8 mouse cellular contexts compared by ENCODE assay signal in the genomic region with DNA sequence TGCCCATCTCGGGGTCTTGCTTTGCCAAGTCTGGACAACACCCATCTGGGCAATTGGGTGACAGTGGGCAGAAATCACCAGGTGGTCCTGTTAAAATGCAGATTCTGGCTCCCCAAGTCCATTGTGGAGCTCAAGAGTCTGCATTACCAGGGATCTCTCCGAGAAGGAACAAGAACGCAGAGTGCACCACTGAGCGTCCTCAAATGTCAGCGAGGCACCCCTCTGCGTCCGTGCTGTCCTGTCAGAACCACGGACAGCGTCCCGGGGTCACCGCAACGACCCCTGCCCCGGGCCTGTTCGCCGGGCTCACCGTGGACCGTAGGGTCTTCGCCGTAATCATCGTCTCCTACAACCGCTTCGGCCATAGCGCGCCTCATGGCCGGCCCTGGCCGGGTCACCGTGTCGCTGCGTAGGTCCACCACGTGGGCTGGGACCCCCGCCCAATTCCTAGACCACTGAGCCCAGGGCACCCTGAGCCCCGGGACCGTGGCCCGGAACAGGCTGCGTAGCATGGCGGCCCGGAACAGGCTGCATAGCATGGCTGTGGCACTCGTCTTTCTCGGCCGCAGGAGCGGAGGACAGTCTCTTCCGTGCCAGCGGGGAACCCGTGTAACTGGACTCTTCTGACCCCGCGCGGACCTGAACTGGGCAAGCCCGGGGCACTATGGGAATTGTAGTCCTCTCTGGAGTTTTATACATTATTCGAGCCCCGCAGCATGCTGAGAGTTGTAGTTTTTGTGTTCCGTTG. TPM values are rescaled to one million over a fixed set of nuclear protein-coding genes. Genes with fewer than 3 reads are reported as not detected.
A peak's percentile ranks its signal among the peaks of the same experiment; 100 is the strongest.
DNase-seq lines count a peak whose midpoint lies in the region.

A gene (minus strand): TSS at position 621 of the 748 bp plus-strand sequence.

- peak; percentile 86 to 95 for DNase-seq in adrenal gland, adult (ENCODE audit: inconsistent age in 2 of 2, low spot score in 1 of 2)
- DNase-seq in cerebellum, postnatal 4 days (ENCODE audit: low spot score in 2 of 2), result peak; percentile 51 to 74
- peak; percentile 88 for DNase-seq in gastrocnemius, postnatal 14 days
- peak; percentile 68 for DNase-seq in hindlimb bud, embryonic 11.5 days (ENCODE audit: extremely low spot score, low read depth, low spot score)
- peak; percentile 80 to 82 for DNase-seq in left cerebral cortex, adult 18-20 months (ENCODE audit: low spot score in 2 of 2)
- peak; percentile 92 for DNase-seq in lung, postnatal 36 days
- DNase-seq in right cerebral cortex, postnatal 14 days, result peak; percentile 78
- no peak for DNase-seq in c-Kit-positive CD71-positive TER-119-positive erythroid progenitor cells, embryonic 14.5 days (ENCODE audit: low spot score)

- intact Hi-C loops in gastrocnemius, postnatal 14 days (cut with DNase I; ENCODE audit: low total_unique reads), result loop anchor here (5.0 kb wide), 2 partner anchors 94 to 144 kb away; no protein-coding TSS in a partner anchor

RNA-seq across cellular contexts. Expression of the gene that starts here (rescaled TPM):
- 1 to 10 TPM; 5.8 to 7.5 TPM for total RNA-seq in gastrocnemius, postnatal 14 days (2021)
- total RNA-seq in left cerebral cortex, adult 18-20 months (2021), result 1 to 10 TPM; 2.8 to 5.0 TPM
